Mouse (Mus musculus) cerebellum, postnatal 10 days (tissue): ENCODE data around the gene Prss3.
"Not testable (repeated sequence)": the region's sequence is repeated elsewhere in the genome, so short reads cannot be mapped to it uniquely, and the experiment has no call there.

Experiments used
- DNase-seq, 2 experiments: peaks; one replicate each; pipeline ENCODE4 v3.0.0; 2021; ENCODE audit warnings: mixed read lengths in 2 of 2

The Prss3 gene

GRCm38 (mm10) chr6:41377578-41377977 is at the start of gene Prss3:
Gene Prss3 (minus strand): TSS chr6:41377678.
- DNase-seq = not testable (repeated sequence)

DNA sequence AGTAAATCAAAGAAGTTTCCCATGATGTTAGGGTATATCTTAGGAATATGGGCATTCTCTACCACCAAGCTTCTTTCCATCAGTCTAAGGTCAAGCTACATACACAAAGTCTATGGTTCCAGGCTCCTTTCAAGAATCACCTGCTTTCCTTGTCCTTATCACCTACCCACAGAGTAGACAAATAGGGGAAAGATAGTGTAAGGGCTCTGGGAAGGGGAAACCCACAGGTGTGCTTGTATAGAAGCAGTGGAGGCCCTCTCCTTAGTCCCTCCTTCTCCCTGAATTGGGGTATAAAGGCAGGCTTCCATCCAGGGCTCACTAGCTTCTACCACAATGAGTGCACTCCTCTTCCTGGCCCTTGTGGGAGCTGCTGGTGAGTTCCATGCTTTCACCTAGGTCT is 14.6 kb upstream of the Prss3 start, which contains the start of gene Gm5771:
TSS of gene Gm5771 (plus strand) at position 301 of the 400 bp plus-strand sequence.
- DNase-seq = not testable (repeated sequence)

GRCm38 (mm10) chr6:41391640-41392039 is 14.2 kb upstream of the Prss3 start:
- DNase-seq = not testable (repeated sequence)

DNA sequence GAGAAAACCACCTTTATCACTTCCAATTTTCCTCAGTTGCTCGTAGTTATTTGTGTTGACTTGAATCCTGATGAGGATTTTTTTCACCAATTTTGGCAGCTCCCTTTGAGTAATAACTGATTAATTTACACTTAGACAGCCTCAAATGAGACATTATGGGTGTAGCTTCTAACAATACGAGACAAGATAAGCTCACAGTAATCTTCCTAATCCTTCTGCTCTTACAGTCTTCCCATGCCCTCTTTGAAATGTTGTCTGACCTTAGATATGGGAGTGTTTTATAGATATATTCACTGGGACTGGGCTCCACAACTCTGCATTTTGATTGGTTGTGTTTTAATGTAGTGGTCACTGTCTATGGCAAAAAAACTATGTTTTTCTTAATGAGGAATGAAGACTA is 9.3 kb upstream of the Prss3 start:
- DNase-seq = no peak

DNA sequence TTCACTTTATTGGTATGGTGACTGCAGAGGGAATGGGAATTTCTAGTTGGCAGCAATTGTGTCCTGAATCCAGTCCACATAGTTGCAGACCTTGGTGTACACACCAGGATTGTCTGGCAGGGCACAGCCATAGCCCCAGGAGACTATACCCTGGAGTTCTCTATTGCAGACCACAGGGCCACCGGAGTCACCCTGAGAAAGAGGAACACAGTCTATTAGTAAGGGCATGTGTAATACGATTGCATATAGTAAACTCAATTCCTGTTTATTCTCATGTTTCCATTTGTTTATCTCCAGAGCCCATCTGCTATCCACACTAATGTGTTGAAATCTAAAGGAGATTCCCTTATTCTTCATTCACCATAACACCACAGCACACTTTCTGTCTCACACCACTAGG is 3.7 kb downstream of the Prss3 start:
- DNase-seq = not testable (repeated sequence)

DNA sequence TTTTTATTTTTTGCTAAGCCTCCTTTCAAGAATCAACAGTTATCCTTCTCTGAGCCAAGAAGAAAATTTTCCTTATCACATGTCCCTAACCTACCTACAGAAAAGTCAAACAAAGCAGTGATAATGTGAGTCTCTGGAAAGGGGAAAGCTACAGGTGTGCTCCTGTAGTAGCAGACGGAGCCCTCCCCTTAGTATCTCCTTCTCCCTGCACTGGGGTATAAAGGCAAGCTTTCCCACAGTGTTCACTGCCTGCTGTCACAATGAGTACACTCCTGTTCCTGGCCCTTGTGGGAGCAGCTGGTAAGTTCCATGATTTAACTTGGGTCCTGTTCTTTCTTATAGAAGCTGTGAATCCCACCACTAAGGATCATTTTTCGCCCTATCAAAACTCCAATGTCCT is 23.5 kb downstream of the Prss3 start, which contains the start of gene Try10:
TSS of gene Try10 (plus strand) at position 174 of the 400 bp plus-strand sequence.
- no peak for DNase-seq
